Mouse (Mus musculus) forebrain, embryonic 15.5 days (tissue): Measurements from ENCODE around the gene Lepr. TPM values are rescaled to one million over a fixed set of nuclear protein-coding genes. Genes with fewer than 3 reads are reported as not detected.

Source experiments
- ATAC-seq: fragments of 200-750 bp; cut with Nextera tagmentation; replicated peaks from 2 replicates; pipeline ENCODE4 v1.8.0; 2017; ENCODE audit warnings: mild to moderate bottlenecking, moderate TSS enrichment, moderate library complexity
- H3K27ac ChIP-seq: fragments of 300-500 bp; sonication (generic); replicated peaks from 2 replicates; pipeline ENCODE4 v1.5.1; 2015; ENCODE audit warnings: mild to moderate bottlenecking, inconsistent platforms
- H3K27me3 ChIP-seq: fragments of 300-500 bp; sonication (generic); 2 replicates; pipeline ENCODE4 v1.6.1; 2015; ENCODE audit warnings: inconsistent platforms
- H3K36me3 ChIP-seq: fragments of 300-500 bp; sonication (generic); 2 replicates; pipeline ENCODE4 v1.6.1; 2015; ENCODE audit warnings: mild to moderate bottlenecking, inconsistent platforms
- H3K4me1 ChIP-seq: fragments of 300-500 bp; sonication (generic); 2 replicates; pipeline ENCODE4 v1.6.1; 2015; ENCODE audit warnings: inconsistent platforms
- H3K4me2 ChIP-seq: fragments of 300-500 bp; sonication (generic); replicated peaks from 2 replicates; pipeline ENCODE4 v1.6.1; 2015; ENCODE audit warnings: mild to moderate bottlenecking, inconsistent platforms
- H3K4me3 ChIP-seq: fragments of 300-500 bp; sonication (generic); 2 replicates; pipeline ENCODE4 v1.5.1; 2015; ENCODE audit warnings: mild to moderate bottlenecking, inconsistent platforms
- H3K9ac ChIP-seq: fragments of 300-500 bp; sonication (generic); replicated peaks from 2 replicates; pipeline ENCODE4 v1.6.1; 2015; ENCODE audit warnings: mild to moderate bottlenecking, inconsistent platforms
- H3K9me3 ChIP-seq: fragments of 300-500 bp; sonication (generic); 2 replicates; pipeline ENCODE4 v1.6.1; 2016; ENCODE audit warnings: inconsistent platforms
- WGBS: fragments of 180-500 bp; shearing (Covaris S2); methylation state at CpG from one replicate; pipeline ENCODE4 v1.1.7; 2015; ENCODE audit warnings: mixed read lengths; 5-methylcytosine and 5-hydroxymethylcytosine counted together
- polyA plus RNA-seq: library from polyadenylated mRNA; unstranded; fragments of >200 nt; fragmentation: Nextera tagmentation; extraction: Ambion mirVana; gene quantifications from 2 replicates; pipeline ENCODE4 v1.2.1, GENCODE M21; 2015

Gene Lepr
- 2.2 and 2.7 TPM in 2 replicates for polyA plus RNA-seq

DNA sequence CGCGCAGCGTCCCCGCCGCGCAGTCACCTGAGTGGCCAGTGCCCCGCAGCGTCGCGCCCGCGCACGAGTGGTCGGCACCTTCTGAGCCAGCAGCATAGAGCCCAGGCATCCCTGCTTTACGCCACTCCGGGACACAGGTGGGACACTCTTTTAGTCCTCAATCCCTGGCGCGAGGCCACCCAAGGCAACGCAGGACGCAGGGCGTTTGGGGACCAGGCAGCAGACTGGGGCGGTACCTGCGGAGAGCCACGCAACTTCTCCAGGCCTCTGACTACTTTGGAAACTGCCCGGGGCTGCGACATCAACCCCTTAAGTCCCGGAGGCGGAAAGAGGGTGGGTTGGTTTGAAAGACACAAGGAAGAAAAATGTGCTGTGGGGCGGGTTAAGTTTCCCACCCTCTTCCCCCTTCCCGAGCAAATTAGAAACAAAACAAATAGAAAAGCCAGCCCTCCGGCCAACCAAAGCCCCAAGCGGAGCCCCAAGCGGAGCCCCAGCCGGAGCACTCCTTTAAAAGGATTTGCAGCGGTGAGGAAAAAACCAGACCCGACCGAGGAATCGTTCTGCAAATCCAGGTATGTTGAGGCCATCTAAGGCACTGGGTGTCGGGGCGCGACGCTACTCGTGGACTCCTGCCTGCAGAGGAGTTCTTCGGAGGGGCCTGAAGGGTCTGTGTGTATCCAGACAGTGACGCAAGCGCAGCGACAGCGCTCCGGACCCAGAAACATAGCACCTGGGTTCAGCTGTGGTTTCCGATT is at the start of gene Lepr:
TSS of gene Lepr (plus strand) at position 38 of the 755 bp plus-strand sequence.
- no peaks in the 10 kb centered on the region for H3K36me3 ChIP-seq
- ATAC-seq: peak; percentile 51
- peaks cover 19% of the 10 kb centered on the region for H3K27me3 ChIP-seq
- H3K9me3 ChIP-seq: no peaks in the 10 kb centered on the region
- H3K4me2 ChIP-seq: peak within 1 kb of the TSS; percentile 93
- H3K27ac ChIP-seq: no peak within 1 kb of the TSS
- peak within 1 kb of the TSS; percentile 36; the same call in 1 of the 2 replicates for H3K9ac ChIP-seq
- peaks cover 11% of the 10 kb centered on the region for H3K4me1 ChIP-seq
- under 1% methylated on average over 50 of the region's 50 CpGs for WGBS
- peak within 1 kb of the TSS; percentile 45 for H3K4me3 ChIP-seq

DNA sequence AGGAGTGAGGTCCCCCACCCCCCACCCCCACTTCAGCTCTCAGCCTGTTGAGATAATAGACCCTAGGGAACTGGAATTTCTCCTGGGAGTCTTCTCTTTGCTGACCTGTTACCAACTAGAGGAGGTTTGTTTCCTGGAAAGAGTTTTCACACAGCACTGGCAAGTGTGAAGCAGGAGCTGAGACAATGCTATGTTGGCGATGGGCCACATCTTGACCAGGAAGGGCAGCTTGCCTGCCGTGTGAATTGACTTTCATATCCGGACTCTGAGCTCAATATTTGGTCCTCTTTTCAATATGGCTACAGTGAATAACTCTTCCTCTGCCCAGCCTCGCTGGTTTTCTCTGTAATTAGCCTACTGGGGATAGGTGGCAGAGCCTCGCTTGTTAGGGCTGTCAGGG is 48.0 kb upstream of the Lepr start:
- WGBS: 28% methylated on average over 5 of the region's 5 CpGs
- H3K36me3 ChIP-seq: no peaks in the 10 kb centered on the region
- no peak overlapping the region for H3K4me3 ChIP-seq
- no peak for ATAC-seq
- no peak overlapping the region for H3K27ac ChIP-seq
- H3K27me3 ChIP-seq: no peaks in the 10 kb centered on the region
- H3K9ac ChIP-seq: no peak overlapping the region
- no peak overlapping the region for H3K4me2 ChIP-seq
- H3K4me1 ChIP-seq: 0 out of 2 replicates have a peak, but pooled peaks cover 5% of the 10 kb centered on the region
- no peaks in the 10 kb centered on the region for H3K9me3 ChIP-seq

DNA sequence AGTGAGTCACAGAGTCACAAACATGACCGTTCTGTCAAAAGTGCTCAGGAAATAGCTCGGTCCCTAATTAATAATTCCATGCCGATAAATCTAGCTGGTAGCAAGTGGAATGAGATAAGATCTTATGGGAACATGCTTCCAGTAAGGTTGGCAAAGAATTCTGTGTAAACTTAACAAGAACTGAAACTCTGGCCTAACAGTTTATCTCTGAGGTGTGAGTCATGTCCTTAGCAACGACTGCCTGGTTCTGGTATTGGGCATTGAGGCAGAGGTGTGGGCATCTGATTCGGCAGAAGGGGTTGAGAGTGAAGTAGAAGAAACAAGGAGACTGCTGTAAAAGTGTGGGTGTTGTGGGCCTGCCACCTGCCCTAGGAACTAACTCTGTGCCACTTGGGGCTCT is 47.4 kb upstream of the Lepr start:
- H3K9ac ChIP-seq: no peak overlapping the region
- H3K36me3 ChIP-seq: no peaks in the 10 kb centered on the region
- no peak overlapping the region for H3K27ac ChIP-seq
- H3K4me2 ChIP-seq: no peak overlapping the region
- H3K9me3 ChIP-seq: no peaks in the 10 kb centered on the region
- WGBS: 50% methylated on average over 5 of the region's 5 CpGs
- ATAC-seq: no peak
- no peak overlapping the region for H3K4me3 ChIP-seq
- no peaks in the 10 kb centered on the region for H3K27me3 ChIP-seq
- H3K4me1 ChIP-seq: 0 out of 2 replicates have a peak, but pooled peaks cover 5% of the 10 kb centered on the region

DNA sequence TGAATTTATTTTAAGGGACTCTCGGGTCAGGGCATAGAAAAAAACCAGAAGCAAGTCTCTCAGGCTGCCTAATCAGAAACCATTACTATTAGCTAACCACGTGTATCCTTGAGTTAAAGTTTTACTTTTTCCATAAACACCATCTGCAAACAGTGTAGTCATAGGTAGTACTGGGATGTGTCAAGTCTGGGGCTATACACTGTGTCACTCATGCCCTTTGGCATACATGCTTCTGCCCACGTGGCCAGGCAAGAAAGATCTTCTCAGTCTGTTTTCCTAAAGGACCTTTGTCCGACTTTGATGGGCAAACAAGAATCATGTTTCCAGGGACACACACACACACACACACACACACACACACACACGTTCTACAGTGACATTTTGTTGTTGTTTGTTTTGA is 42.4 kb upstream of the Lepr start:
- ATAC-seq: no peak
- no peaks in the 10 kb centered on the region for H3K36me3 ChIP-seq
- no peaks in the 10 kb centered on the region for H3K9me3 ChIP-seq
- H3K4me1 ChIP-seq: no peaks in the 10 kb centered on the region
- H3K9ac ChIP-seq: no peak overlapping the region
- no peaks in the 10 kb centered on the region for H3K27me3 ChIP-seq
- no peak overlapping the region for H3K4me3 ChIP-seq
- WGBS: 77% methylated on average over 5 of the region's 5 CpGs
- H3K4me2 ChIP-seq: no peak overlapping the region
- H3K27ac ChIP-seq: no peak overlapping the region

DNA sequence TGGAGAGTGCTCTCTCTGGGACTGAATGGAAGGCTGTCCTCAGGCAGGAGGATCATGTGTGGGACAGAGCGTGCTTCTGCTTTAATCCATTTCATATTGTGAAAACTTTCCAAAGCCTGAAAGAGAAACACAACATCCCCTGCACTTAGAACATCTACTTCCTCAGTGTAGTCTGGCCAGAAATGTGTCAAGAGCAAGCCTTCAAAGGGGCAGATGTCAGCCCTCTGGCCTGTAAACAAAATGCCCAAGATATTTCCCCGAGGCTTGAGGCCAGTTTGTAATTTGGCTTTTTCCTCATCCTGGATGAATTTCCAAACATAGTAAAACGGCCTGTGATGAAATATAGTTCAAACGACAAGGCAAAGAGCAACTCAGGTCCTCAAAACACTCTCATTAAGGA is 41.5 kb upstream of the Lepr start:
- Histone ChIP-seq H3K9ac (no peak overlapping the region), H3K4me3 (no peak overlapping the region), H3K36me3 (no peaks in the 10 kb centered on the region), H3K27ac (no peak overlapping the region), H3K27me3 (no peaks in the 10 kb centered on the region), H3K9me3 (no peaks in the 10 kb centered on the region), H3K4me2 (no peak overlapping the region), H3K4me1 (no peaks in the 10 kb centered on the region)
- ATAC-seq: no peak
- 88% methylated on average over 4 of the region's 4 CpGs for WGBS

DNA sequence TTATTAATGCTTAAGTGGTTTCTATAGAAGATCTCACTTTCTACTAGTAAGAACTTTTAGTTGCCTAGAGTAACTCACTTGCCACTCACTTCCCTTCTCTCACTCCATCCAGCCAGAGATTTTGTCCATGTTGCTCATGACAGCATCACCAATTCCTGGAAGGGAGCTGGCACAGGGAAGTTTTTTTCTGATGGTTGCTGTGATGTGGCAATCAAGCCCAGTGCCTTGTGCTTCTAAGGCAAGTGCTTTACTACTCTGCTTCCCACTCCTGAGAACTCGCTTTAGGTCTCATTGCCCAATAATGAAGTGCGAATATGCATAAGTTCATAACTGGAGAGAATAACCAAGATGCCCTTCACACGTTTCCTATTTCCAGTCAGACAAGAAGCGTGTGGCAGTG is 34.6 kb upstream of the Lepr start:
- no peak overlapping the region for H3K9ac ChIP-seq
- H3K4me1 ChIP-seq: no peaks in the 10 kb centered on the region
- no peak overlapping the region for H3K4me2 ChIP-seq
- H3K9me3 ChIP-seq: no peaks in the 10 kb centered on the region
- ATAC-seq: no peak
- no peaks in the 10 kb centered on the region for H3K27me3 ChIP-seq
- H3K36me3 ChIP-seq: no peaks in the 10 kb centered on the region
- H3K27ac ChIP-seq: no peak overlapping the region
- 90% methylated on average over 4 of the region's 4 CpGs for WGBS
- no peak overlapping the region for H3K4me3 ChIP-seq

DNA sequence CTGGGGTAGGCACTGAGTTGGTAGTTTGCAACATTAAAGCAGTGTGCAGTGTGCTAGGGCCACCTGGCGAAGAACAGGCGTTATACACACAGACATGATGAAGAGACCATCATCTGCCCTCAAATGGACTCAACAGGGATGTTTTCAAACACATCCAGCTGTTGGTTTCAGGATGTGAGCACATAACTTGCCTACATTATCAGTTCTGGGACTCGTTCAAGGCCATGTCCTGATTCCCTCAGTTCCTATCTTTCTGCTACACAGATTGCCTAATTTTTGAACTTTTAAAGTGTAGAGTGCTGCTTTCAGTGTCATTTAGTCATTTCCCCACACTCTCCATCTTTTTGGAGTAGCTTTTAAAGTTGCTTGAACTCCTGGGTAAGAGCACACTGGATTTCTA is 34.1 kb upstream of the Lepr start:
- ATAC-seq: no peak
- Histone ChIP-seq H3K4me3 (no peak overlapping the region), H3K4me2 (no peak overlapping the region), H3K27me3 (no peaks in the 10 kb centered on the region), H3K9ac (no peak overlapping the region), H3K27ac (no peak overlapping the region), H3K4me1 (no peaks in the 10 kb centered on the region), H3K36me3 (no peaks in the 10 kb centered on the region), H3K9me3 (no peaks in the 10 kb centered on the region)
- 75% methylated on average over 3 of the region's 3 CpGs for WGBS

DNA sequence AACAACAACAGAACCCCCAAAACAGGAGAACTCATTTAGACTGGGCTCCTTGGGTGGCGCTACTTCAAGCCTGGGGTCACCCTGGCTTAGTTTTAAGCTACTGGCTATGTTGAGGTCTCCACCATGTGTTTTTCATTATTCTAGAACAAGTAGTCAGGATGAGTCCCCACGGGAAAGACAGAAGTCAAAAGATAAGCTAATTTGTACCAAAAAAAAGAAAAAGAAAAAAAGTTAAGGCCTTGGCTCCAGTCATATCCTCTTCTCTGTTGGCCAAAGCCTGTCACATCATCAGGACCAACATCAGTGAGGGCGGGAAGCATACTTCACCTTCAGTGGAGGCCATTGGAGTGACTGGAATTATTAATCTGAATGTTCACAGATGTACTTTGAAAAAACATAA is 32.4 kb upstream of the Lepr start:
- no peak overlapping the region for H3K4me2 ChIP-seq
- H3K27ac ChIP-seq: no peak overlapping the region
- no peak for ATAC-seq
- 90% methylated on average over 3 of the region's 3 CpGs for WGBS
- no peak overlapping the region for H3K4me3 ChIP-seq
- H3K9me3 ChIP-seq: no peaks in the 10 kb centered on the region
- no peak overlapping the region for H3K9ac ChIP-seq
- H3K36me3 ChIP-seq: no peaks in the 10 kb centered on the region
- no peaks in the 10 kb centered on the region for H3K27me3 ChIP-seq
- H3K4me1 ChIP-seq: no peaks in the 10 kb centered on the region

DNA sequence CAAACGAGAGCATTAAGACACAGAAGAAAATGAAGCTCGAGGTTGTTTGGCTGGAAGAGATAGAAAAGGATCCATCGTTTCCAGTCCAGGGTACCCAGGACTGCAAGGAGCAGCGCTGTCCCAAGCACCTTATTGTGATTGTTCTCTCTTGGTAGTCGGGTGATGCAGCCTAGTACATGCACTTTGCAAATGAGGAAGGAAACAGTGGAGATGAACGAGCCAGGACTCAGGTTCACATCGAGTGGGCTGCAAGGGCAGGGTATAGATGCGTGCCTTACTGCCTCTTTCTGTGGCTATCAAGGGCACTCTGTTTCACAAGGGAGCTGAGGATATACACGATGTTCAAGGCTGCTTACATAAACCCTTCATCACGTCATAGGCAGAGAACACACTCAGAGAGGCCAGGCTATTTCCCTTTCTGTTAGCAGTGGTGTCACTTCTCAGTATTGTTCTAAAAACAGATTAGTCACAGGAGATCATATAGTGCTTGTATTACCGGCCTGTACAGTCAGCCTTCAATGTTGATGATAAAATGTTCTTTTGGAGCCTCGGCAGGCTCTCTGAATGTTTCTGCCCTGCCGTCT is 30.9 kb upstream of the Lepr start:
- H3K36me3 ChIP-seq: no peaks in the 10 kb centered on the region
- no peak overlapping the region for H3K9ac ChIP-seq
- WGBS: 83% methylated on average over 13 of the region's 13 CpGs
- no peak overlapping the region for H3K27ac ChIP-seq
- no peaks in the 10 kb centered on the region for H3K27me3 ChIP-seq
- H3K4me3 ChIP-seq: no peak overlapping the region
- no peaks in the 10 kb centered on the region for H3K4me1 ChIP-seq
- H3K9me3 ChIP-seq: no peaks in the 10 kb centered on the region
- ATAC-seq: no peak
- no peak overlapping the region for H3K4me2 ChIP-seq

DNA sequence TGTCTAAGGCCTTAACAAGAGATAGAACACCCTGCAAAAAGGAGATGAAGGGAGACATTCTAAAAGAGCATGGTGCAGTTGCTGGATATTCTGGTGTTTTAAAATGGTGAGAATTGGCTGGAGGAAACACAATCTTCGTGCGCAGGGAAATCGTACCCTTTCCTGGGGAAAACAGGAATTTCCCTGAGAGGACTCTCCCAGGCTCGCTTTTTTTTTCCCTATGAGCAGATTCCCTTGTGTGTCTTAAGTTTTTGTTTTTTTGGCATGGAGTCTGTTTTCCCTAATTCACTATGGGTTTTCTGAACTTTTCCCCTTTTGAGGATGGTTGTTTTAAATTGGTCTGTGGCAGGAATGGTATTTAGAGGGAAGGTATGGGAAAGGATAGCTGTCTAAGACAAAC is 28.0 kb upstream of the Lepr start:
- 94% methylated on average over 4 of the region's 4 CpGs for WGBS
- Histone ChIP-seq H3K9ac (no peak overlapping the region), H3K36me3 (no peaks in the 10 kb centered on the region), H3K4me2 (no peak overlapping the region), H3K9me3 (no peaks in the 10 kb centered on the region), H3K27me3 (no peaks in the 10 kb centered on the region), H3K4me1 (no peaks in the 10 kb centered on the region), H3K4me3 (no peak overlapping the region), H3K27ac (no peak overlapping the region)
- ATAC-seq: no peak

DNA sequence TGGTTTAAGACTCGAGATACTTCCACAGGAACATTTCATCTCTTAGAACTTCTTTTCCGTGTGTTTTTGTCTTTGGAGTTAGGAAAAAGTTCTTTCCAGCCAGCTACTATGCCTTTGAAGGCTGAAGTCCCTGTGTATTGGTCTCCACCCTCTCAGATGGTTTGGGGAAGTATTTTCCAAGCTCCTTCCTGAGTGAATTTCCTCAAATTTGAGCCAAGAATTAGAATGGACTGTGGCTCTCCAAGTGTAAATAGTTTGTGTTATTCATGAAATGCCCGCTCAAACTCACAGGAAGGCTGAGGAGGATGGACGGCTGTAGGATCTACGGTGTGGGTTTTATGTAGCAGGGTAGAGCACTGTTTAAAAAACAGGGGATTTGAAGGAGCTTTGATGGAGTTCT is 27.6 kb upstream of the Lepr start:
- WGBS: 87% methylated on average over 5 of the region's 5 CpGs
- H3K9me3 ChIP-seq: no peaks in the 10 kb centered on the region
- H3K9ac ChIP-seq: no peak overlapping the region
- ATAC-seq: no peak
- H3K4me2 ChIP-seq: no peak overlapping the region
- no peaks in the 10 kb centered on the region for H3K27me3 ChIP-seq
- H3K4me3 ChIP-seq: no peak overlapping the region
- H3K27ac ChIP-seq: no peak overlapping the region
- no peaks in the 10 kb centered on the region for H3K4me1 ChIP-seq
- H3K36me3 ChIP-seq: no peaks in the 10 kb centered on the region

DNA sequence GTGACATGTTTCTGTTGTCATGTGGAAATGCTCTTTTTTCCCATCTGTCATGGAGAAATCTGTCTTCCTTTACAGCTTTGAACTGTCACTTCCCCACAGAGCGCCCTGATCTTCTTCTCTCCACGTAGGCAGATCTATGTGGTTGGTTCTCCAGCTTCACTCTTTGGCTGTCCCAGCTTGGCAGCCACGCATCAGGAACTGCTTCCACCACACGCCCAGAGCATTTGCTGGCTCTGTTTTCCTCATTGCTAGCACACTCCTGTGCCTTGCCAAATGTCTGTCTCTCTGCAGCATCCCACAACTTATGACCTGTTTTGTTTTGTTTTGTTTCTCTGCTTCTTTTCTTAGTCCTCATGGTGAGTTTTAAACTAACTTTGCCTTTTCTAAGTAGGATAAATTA is 24.3 kb upstream of the Lepr start:
- no peak overlapping the region for H3K9ac ChIP-seq
- 81% methylated on average over 4 of the region's 4 CpGs for WGBS
- no peaks in the 10 kb centered on the region for H3K4me1 ChIP-seq
- ATAC-seq: no peak
- no peak overlapping the region for H3K27ac ChIP-seq
- no peak overlapping the region for H3K4me2 ChIP-seq
- H3K9me3 ChIP-seq: no peaks in the 10 kb centered on the region
- no peaks in the 10 kb centered on the region for H3K27me3 ChIP-seq
- no peak overlapping the region for H3K4me3 ChIP-seq
- H3K36me3 ChIP-seq: no peaks in the 10 kb centered on the region

DNA sequence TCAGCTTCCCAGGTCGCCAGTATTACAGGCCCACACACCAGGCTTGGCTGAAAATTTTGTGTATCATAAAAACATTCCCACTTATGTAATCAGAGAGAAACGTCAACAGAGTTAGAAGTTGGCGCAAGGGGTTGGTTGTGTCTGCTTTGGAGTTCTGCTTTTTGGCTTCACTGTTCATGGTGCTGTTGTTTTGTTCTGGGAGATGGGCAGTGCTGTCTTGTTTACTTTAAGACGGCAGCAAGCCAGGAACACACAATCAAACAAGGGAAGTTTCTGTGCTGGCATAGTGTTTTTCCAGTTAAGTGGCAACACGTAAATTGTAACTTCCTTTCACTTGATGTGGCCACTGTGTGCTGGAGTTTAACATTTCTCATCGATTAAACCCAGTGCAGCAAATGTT is 22.7 kb upstream of the Lepr start:
- no peak overlapping the region for H3K4me2 ChIP-seq
- no peaks in the 10 kb centered on the region for H3K36me3 ChIP-seq
- no peak for ATAC-seq
- no peaks in the 10 kb centered on the region for H3K27me3 ChIP-seq
- no peak overlapping the region for H3K27ac ChIP-seq
- no peaks in the 10 kb centered on the region for H3K9me3 ChIP-seq
- WGBS: 77% methylated on average over 6 of the region's 6 CpGs
- no peak overlapping the region for H3K9ac ChIP-seq
- no peak overlapping the region for H3K4me3 ChIP-seq
- H3K4me1 ChIP-seq: no peaks in the 10 kb centered on the region
